Mouse (Mus musculus) c-Kit-positive CD71-positive TER-119-negative erythroid progenitor cells, embryonic 14.5 days (primary cell): ENCODE results near the gene Olfr1160.
"Not testable (repeated sequence)": the region's sequence is repeated elsewhere in the genome, so short reads cannot be mapped to it uniquely, and the experiment has no call there.

ENCODE experiments used
- DNase-seq: peaks from one replicate; pipeline ENCODE4 v3.0.0-alpha.2; 2013; ENCODE audit warnings: low read depth

Olfr1160 gene

DNA sequence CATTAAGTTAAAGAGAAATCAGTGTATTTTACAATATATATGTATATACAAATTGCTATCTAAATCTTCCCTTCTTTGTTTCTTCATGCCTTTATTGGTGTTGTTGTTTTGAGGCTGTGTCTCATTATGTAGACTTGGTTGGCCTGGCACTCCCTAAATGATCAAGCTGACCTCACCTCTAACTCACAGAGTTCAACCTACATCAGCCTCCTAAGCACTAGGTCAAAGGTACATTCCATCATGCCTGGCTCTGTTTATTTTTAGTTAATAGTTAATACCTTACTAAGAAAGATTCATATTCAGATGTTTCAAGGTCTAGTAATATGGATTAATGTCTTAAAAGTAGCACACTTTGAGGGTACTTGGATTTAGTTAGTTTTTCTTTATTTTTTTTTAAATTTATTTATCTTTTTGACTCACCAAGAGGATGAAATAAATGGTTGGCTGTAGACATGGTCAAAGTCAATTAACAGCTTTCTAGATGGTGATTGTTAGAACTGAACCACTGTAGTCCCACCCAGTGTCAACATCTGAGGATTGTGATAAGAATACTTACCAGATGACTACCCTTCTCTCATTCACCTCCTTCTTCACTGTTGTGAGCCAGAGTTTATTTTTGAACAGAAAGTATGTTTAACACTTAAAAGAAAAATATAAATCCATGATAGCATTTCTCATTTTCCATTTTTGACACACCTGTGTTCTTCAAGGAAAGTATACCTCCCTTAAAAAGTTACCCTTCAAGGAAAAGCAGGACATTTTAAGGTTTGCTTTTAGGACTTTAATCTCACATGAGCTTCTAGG lies at the start of gene Olfr1160:
Gene Olfr1160 (minus strand): TSS at position 754 of the 804 bp plus-strand sequence.
- no peak for DNase-seq

DNA sequence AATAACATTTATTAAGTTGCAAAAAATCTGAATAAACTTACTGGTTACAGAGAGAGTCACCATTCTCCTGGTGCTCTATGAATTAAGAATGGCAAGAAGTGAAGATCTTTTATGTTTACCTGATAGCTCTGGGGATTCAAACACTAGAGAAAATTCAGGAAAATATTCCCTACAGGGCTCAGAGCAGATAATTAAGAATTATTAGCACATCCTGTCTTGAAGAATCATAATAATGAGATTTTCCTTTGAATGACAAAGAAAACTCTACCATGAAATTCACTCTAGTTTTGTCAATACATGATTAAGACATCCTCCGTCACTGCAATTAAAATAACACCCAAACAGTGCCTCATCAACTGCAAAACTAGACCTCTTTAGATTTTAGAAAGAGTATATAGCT lies 43.0 kb upstream of the Olfr1160 start, which contains the start of gene Olfr1162:
Gene Olfr1162 (minus strand): TSS at position 101 of the 400 bp plus-strand sequence.
- no peak for DNase-seq

DNA sequence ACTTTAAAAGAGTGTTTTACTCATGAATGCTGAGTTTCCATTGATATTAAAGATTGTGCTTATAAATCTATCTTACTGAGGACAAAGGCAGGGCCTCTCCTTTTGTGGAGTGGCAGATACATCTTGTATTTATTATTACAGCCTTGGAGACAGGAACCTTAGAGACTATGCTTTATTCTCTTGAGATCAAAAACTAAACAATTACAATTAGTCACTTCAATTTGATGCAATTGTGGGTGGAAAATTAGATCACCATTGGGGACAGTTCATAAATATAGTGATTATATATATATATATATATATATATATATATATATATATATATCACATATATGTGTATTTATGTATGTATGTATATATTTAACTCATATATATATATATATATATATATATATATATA lies 29.5 kb upstream of the Olfr1160 start, which contains the start of gene Olfr73:
Gene Olfr73 (minus strand): TSS at position 101 of the 400 bp plus-strand sequence.
- DNase-seq, result no peak

DNA sequence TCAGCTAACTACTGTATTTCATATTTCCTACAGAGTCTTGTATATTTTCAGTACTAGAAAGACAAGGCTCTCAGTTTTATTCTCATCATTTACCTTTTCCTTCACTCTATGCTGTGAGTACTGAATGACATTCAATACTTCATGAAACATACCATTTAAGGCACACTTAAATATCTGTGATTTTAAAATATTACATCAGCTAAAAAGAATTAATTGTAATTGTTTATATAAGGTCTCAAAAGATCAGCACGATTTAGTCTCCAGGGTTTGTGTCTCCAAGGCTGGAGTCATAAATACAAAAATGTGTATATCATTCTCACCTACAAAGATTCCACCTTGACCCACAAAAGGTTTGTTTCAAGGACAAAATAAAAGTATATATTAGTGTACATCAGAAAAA lies 14.4 kb upstream of the Olfr1160 start, which contains the start of gene Olfr1161:
Gene Olfr1161 (plus strand): TSS at position 301 of the 400 bp plus-strand sequence.
- not testable (repeated sequence) for DNase-seq

DNA sequence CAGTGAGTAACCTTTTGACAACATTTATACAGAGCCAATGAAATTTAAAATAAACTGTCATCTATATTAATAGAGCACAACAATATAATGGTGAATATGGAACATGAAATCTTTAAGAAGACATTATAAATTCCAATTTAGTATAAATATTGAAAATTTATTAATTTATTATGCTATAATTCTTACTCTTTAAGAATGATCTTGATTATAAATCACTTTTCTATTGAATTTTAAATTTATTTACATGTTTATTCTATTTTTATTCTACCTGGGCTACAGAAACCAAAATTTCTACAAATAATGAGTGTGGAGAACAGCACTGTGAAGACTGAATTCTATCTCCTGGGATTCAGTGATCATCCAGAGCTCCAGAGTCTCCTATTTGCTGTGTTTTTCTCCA lies 18.3 kb downstream of the Olfr1160 start, which contains the start of gene Olfr1158:
Gene Olfr1158 (plus strand): TSS at position 301 of the 400 bp plus-strand sequence.
- no peak for DNase-seq

DNA sequence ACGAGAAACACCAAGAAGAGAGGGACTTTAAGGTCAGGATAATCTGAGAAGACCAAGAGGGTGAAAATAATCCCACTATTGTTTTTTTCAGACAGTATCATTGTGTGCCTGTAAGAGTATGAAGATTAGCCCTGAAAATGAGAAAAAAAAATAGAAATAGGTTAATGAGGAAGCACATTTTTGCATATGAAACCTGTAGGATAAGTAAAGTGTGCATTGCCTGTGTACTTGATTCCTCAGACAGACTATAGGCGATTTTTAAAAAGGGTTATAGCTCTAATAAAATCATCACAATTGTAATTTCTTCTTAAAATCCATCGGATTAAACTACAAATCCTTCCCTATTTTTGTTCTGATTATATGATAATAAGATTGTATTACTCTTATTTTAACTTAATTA lies 33.5 kb downstream of the Olfr1160 start, which contains the start of gene Olfr74:
Gene Olfr74 (minus strand): TSS at position 101 of the 400 bp plus-strand sequence.
- no peak for DNase-seq

DNA sequence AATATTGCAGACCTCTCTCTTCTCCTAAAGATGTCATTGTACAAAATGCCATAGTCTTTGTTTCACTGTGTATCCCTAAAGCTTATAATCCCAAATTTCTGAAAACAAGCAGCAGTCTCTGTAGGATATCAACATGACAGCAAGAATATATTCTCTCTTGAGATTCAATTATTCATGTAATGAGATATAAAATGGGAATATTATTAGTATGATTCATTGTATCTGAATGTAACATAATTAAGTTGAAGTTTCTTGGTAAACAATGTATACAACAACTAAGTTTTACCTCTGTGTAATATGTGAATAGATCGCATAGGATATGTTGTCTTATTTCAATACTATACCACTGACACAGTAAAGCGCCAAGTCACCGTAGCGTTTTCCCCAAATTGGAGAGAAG lies 39.9 kb downstream of the Olfr1160 start, which contains the start of gene Olfr1157:
Gene Olfr1157 (minus strand): TSS at position 101 of the 400 bp plus-strand sequence.
- no peak for DNase-seq

DNA sequence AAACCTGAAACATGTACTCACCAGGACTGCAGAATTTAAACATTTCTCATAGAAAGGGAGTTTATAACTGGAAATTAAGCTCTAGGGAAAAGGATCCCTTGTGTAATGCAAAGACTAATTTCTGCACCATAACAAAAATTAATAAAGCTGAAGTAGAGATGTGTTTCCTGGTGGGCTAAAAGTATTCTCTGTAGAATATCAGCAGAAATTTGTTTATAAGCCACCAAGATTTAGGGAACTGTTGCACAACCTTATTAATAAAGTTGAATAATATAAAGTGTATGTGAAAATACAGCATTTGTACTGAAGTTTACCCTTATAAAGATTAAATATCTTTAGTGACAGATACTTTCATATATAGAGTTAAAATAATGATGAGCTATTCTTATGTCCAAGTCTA lies 55.1 kb downstream of the Olfr1160 start, which contains the start of gene Olfr1156:
Gene Olfr1156 (minus strand): TSS at position 101 of the 400 bp plus-strand sequence.
- DNase-seq, result no peak
